Mouse (Mus musculus): ENCODE results near the gene Dyrk4. TPM values are rescaled to one million over a fixed set of nuclear protein-coding genes. Genes with fewer than 3 reads are reported as not detected.
A peak's percentile ranks its signal among the peaks of the same experiment; 100 is the strongest.

Gene Dyrk4
- total and polyA plus RNA-seq, 3 experiments: 0.08 TPM; not detected in 2

DNA sequence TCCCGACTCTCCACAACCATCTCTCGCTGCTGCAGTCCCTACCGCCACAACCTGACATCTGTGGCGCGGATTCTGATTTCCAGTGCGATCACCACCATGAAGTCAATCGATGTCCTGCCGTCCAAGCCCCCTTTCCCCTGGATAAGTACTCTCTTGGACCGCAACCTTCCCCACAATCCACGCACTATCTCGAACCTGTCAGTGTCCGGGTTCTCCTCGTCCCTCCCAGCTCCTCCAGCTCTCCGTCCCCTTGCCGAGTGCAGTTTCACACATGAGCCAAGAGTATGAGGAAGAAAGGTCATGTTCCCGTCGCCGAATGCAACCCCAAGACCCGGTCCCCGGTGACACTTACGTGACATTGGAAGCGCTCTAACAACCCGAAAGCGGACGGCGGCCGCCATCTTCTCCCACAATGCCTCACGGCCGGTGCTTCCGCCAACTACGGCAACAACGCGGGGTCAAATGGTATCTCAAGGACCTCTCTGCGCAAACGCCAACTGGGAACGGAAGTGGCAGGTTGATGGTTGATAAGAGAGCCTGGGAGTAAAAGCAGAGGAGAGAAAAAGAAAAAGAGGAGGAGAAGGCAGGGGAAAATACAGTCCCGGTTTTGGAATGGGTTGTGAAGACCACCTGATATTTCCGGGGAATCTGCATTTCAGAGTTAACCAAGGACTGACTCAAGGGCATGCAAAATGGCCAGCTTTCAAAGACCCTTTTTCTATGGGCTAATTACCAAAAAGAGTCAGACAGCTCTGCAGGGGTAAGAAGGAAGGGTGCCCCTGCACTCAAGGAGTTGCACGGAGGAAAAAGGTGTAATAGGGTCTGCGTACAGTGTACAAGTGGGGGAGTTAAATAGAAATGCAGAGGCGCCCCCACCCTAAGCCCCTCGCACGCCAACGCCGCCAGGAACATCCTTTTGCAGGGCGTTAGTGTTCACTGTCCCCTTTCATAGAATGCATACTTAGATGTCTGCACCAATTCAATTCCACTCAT lies 72.6 kb downstream of the Dyrk4 start, which contains the start of gene Ndufa9 (continued):
- no peak for TF ChIP-seq CHD1 (IDR thresholded peaks at IDR 0.05; ENCODE audit: low read depth, low read length)
- TF ChIP-seq ZC3H11A (IDR thresholded peaks at IDR 0.05; ENCODE audit: low read depth, low read length): no peak
- TF ChIP-seq EP300 (IDR thresholded peaks at IDR 0.05; ENCODE audit: low read depth in 1 of 2, low read length in 2 of 2): peak; percentile 43 to 68
- TF ChIP-seq USF2 (IDR thresholded peaks at IDR 0.05; ENCODE audit: borderline replicate concordance in 1 of 2, insufficient read depth in 1 of 2, low read depth in 1 of 2, low read length in 2 of 2): no peak

DNA sequence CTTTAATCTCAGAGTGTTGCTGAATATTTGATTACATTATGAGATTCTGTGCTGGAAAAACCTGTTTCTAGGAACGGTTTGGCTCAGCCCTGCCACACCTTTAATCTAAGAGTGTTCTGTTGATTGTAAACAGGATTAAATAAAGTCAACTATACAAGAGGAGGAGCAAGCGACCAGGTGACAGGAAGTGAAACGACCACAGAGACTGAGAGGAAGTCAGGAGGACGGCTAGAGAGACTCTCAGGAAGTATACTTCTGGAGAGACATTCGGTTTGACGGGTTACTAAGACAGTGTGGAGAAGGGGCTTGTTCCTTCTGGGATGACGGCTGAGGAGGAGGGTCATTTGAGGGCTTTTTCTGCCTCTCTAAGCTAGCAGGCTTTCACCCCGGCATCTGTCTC lies 85.0 kb downstream of the Dyrk4 start:
- no peaks in the 10 kb centered on the region for H3K9me3 ChIP-seq (replicated peaks; ENCODE audit: insufficient read depth, low read length)
- H3K27ac ChIP-seq (ENCODE audit: control insufficient read depth, low read depth, low read length): no peak overlapping the region
- DNase-seq (ENCODE audit: low read depth, low spot score): no peak
- H3K4me3 ChIP-seq (ENCODE audit: control insufficient read depth in 1 of 2, insufficient read depth in 1 of 2, low read depth in 2 of 2, low read length in 2 of 2): no peak overlapping the region
- H3K36me3 ChIP-seq (ENCODE audit: control insufficient read depth in 1 of 2, insufficient read depth in 2 of 2, low read length in 2 of 2): peaks cover 0 to 3% of the 10 kb centered on the region in 2 experiments; a peak in 1 of 4 replicates
- no peaks in the 10 kb centered on the region for H3K79me2 ChIP-seq (ENCODE audit: control insufficient read depth, insufficient read depth, low read length, poor library complexity)
- no peaks in the 10 kb centered on the region for H3K27me3 ChIP-seq (ENCODE audit: control insufficient read depth in 1 of 2, insufficient read depth in 2 of 2, low read length in 2 of 2)
- TF ChIP-seq GABPA (IDR thresholded peaks at IDR 0.05; ENCODE audit: low read depth, low read length) (no peak), POLR2AphosphoS2 (IDR thresholded peaks at IDR 0.05; ENCODE audit: low read length) (no peak), USF1 (IDR thresholded peaks at IDR 0.05; ENCODE audit: low read depth, low read length) (no peak), POLR2AphosphoS5 (IDR thresholded peaks at IDR 0.05; ENCODE audit: borderline replicate concordance, low read depth, low read length) (no peak), E2F4 (IDR thresholded peaks at IDR 0.05; ENCODE audit: borderline replicate concordance, low read depth, low read length) (no peak), RCOR1 (IDR thresholded peaks at IDR 0.05; ENCODE audit: low read depth, low read length) (no peak), ZC3H11A (IDR thresholded peaks at IDR 0.05; ENCODE audit: low read depth, low read length) (no peak), MAZ (IDR thresholded peaks at IDR 0.05; ENCODE audit: low read depth, low read length) (no peak)
- no peaks in the 10 kb centered on the region for H3K4me1 ChIP-seq (ENCODE audit: control insufficient read depth in 1 of 2, insufficient read depth in 2 of 2, low read length in 2 of 2)
- H3K9ac ChIP-seq (ENCODE audit: control insufficient read depth, low read depth, low read length, poor library complexity, severe bottlenecking): no peak overlapping the region

Other genes with a start within 250 kb of the Dyrk4 start
- gene Kcna6, start 181.2 kb downstream of the Dyrk4 start, total RNA-seq (2012; rRNA removed): not detected in 2 replicates
- gene Kcna6, start 181.2 kb downstream of the Dyrk4 start, polyA plus RNA-seq (2012; ENCODE audit: insufficient read depth in 1 of 2, insufficient read length in 2 of 2, low read depth in 1 of 2, low replicate concordance in 2 of 2, missing spikeins in 1 of 2): not detected
- gene Ndufa9, start 72.7 kb downstream of the Dyrk4 start, total RNA-seq (2012; rRNA removed): 156 and 162 TPM in 2 replicates
- 100 to 1,000 TPM in 1 of 2 experiments, not detected in 1; 176 TPM for gene Ndufa9, start 72.7 kb downstream of the Dyrk4 start, polyA plus RNA-seq (2012; ENCODE audit: insufficient read depth in 1 of 2, insufficient read length in 2 of 2, low read depth in 1 of 2, low replicate concordance in 2 of 2, missing spikeins in 1 of 2)
- gene Akap3, start 68.7 kb downstream of the Dyrk4 start, total RNA-seq (2012; rRNA removed): not detected in 2 replicates
- not detected for gene Akap3, start 68.7 kb downstream of the Dyrk4 start, polyA plus RNA-seq (2012; ENCODE audit: insufficient read depth in 1 of 2, insufficient read length in 2 of 2, low read depth in 1 of 2, low replicate concordance in 2 of 2, missing spikeins in 1 of 2)
- gene Rad51ap1, start 17.7 kb upstream of the Dyrk4 start, total RNA-seq (2012; rRNA removed): 52.8 and 55.2 TPM in 2 replicates
- 100 to 1,000 TPM in 1 of 2 experiments, not detected in 1; 108 TPM for gene Rad51ap1, start 17.7 kb upstream of the Dyrk4 start, polyA plus RNA-seq (2012; ENCODE audit: insufficient read depth in 1 of 2, insufficient read length in 2 of 2, low read depth in 1 of 2, low replicate concordance in 2 of 2, missing spikeins in 1 of 2)
- 31.4 and 36.6 TPM in 2 replicates for gene D6Wsu163e, start 18.1 kb upstream of the Dyrk4 start, total RNA-seq (2012; rRNA removed)
- gene D6Wsu163e, start 18.1 kb upstream of the Dyrk4 start, polyA plus RNA-seq (2012; ENCODE audit: insufficient read depth in 1 of 2, insufficient read length in 2 of 2, low read depth in 1 of 2, low replicate concordance in 2 of 2, missing spikeins in 1 of 2): 10 to 100 TPM in 1 of 2 experiments, not detected in 1; 28.4 TPM
- gene Fgf6, start 93.7 kb upstream of the Dyrk4 start, total RNA-seq (2012; rRNA removed): not detected in 2 replicates
- gene Fgf6, start 93.7 kb upstream of the Dyrk4 start, polyA plus RNA-seq (2012; ENCODE audit: insufficient read depth in 1 of 2, insufficient read length in 2 of 2, low read depth in 1 of 2, low replicate concordance in 2 of 2, missing spikeins in 1 of 2): not detected
- gene Fgf23, start 151.1 kb upstream of the Dyrk4 start, total RNA-seq (2012; rRNA removed): not detected in 2 replicates
- gene Fgf23, start 151.1 kb upstream of the Dyrk4 start, polyA plus RNA-seq (2012; ENCODE audit: insufficient read depth in 1 of 2, insufficient read length in 2 of 2, low read depth in 1 of 2, low replicate concordance in 2 of 2, missing spikeins in 1 of 2): not detected
- gene Tigar, start 187.7 kb upstream of the Dyrk4 start, total RNA-seq (2012; rRNA removed): 3.2 and 3.8 TPM in 2 replicates
- gene Tigar, start 187.7 kb upstream of the Dyrk4 start, polyA plus RNA-seq (2012; ENCODE audit: insufficient read depth in 1 of 2, insufficient read length in 2 of 2, low read depth in 1 of 2, low replicate concordance in 2 of 2, missing spikeins in 1 of 2): 1 to 10 TPM in 1 of 2 experiments, not detected in 1; 5.6 TPM
- 62.3 and 67.3 TPM in 2 replicates for gene Ccnd2, start 230.4 kb upstream of the Dyrk4 start, total RNA-seq (2012; rRNA removed)
- 100 to 1,000 TPM; 198 to 407 TPM for gene Ccnd2, start 230.4 kb upstream of the Dyrk4 start, polyA plus RNA-seq (2012; ENCODE audit: insufficient read depth in 1 of 2, insufficient read length in 2 of 2, low read depth in 1 of 2, low replicate concordance in 2 of 2, missing spikeins in 1 of 2)